Mouse (Mus musculus) brain, embryonic 14.5 days (tissue): ENCODE data around the gene Ccdc34.

Experiments
- CTCF ChIP-seq: fragments of 200-500 bp; IDR thresholded peaks from 2 replicates; pipeline ENCODE4 v1.5.1; 2012; ENCODE audit warnings: inconsistent platforms, mild to moderate bottlenecking, moderate library complexity, borderline replicate concordance; ENCODE audit not compliant: insufficient read depth, insufficient read length; ENCODE audit errors: extremely low read depth
- POLR2A ChIP-seq: fragments of 200-500 bp; IDR thresholded peaks from 2 replicates; pipeline ENCODE4 v1.6.1; 2012; ENCODE audit warnings: mild to moderate bottlenecking, inconsistent platforms, borderline replicate concordance; ENCODE audit not compliant: poor library complexity, insufficient read depth, insufficient read length, severe bottlenecking; ENCODE audit errors: extremely low read depth

DNA sequence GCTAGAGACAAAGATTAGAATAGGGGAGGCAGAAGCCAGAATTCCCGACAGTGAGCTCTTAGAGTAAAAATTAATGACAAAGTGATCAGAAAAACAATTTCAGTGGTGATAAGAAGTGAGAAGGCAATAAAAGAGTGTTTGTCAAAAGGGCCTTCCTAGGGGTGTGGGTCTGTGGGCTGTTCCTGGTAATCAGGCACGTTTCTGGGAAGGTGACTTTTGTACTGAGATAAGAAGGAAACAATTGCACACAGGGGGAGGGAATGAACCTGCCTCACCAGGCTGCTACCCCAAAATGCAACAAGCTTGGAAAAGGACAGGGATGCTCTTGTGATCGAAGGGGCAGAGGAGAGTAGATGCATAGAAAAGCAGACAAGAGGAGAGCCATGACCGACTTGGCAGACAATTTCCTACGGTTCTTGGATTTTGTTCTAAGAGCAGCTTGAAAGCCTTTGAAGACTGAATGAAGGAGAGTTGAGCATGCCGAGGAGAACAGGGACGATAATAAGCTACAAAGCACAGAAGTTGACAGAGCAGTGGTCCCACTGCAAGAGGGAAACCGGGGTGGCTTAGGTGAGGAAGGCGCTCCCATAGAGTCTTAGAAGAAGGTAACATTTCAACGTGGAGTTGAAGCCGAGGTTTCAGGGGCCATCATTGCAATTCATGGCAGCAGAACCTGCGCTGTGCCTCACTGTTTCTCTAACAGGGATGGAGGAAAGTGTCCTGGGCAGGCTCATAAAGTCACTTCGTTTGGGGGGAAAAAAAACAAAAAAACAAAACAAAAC is 185.3 kb downstream of the Ccdc34 start:
- no peak for TF ChIP-seq CTCF
- no peak for TF ChIP-seq POLR2A
